Mouse (Mus musculus): Measurements from ENCODE around the gene Gls2. TPM values are rescaled to one million over a fixed set of nuclear protein-coding genes. Genes with fewer than 3 reads are reported as not detected.

Gene Gls2
- polyA plus RNA-seq, 1 experiment = 1.1 TPM

DNA sequence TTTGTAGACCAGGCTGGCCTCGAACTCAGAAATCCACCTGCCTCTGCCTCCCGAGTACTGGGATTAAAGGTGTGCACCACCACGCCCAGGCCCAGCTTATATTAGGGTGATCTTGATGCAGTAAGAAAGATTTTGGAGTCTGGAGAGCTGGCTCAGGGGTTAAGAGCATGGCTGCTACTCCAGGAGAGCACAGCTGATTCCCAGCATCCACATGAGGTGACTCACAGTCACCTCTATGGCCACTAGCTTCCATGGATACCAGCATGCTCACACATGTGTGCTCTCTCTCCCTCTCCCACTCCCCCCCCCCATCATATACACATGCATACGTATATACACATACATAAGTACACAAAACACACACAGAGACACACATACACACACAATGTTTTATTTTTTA is 16.9 kb upstream of the Gls2 start:
- H3K36me3 ChIP-seq (ENCODE audit: control insufficient read depth, insufficient read depth) = no peaks in the 10 kb centered on the region
- no peak overlapping the region for H3ac ChIP-seq (ENCODE audit: control insufficient read depth, insufficient read length)
- peak overlapping the region; percentile 60 for H3K4me2 ChIP-seq (ENCODE audit: low read depth)
- H3K4me3 ChIP-seq = peak overlapping the region; percentile 46
- H3K27me3 ChIP-seq (ENCODE audit: control insufficient read depth, insufficient read depth, insufficient read length) = no peaks in the 10 kb centered on the region
- no peak for TF ChIP-seq TCF12 (IDR thresholded peaks at IDR 0.05; ENCODE audit: insufficient read depth, poor library complexity, severe bottlenecking)
- TF ChIP-seq REST (IDR thresholded peaks at IDR 0.05; ENCODE audit: insufficient read depth, insufficient read length) = no peak
- no peak for TF ChIP-seq SRF (IDR thresholded peaks at IDR 0.05; ENCODE audit: control insufficient read depth, insufficient read length, low read depth)
- TF ChIP-seq CEBPB (IDR thresholded peaks at IDR 0.05; ENCODE audit: insufficient read depth, poor library complexity, severe bottlenecking) = no peak
- no peak for TF ChIP-seq MAX (IDR thresholded peaks at IDR 0.05; ENCODE audit: low read depth)
- no peak for TF ChIP-seq MYOG (IDR thresholded peaks at IDR 0.05; ENCODE audit: control insufficient read depth in 1 of 3, insufficient read depth in 1 of 3, insufficient read length in 2 of 3, low read depth in 2 of 3)
- no peak for TF ChIP-seq TCF3 (IDR thresholded peaks at IDR 0.05; ENCODE audit: insufficient read length, low read depth)
- TF ChIP-seq MYOD1 (IDR thresholded peaks at IDR 0.05; ENCODE audit: control insufficient read depth in 1 of 3, insufficient read length in 2 of 3, low read depth in 2 of 3) = no peak
- TF ChIP-seq USF1 (IDR thresholded peaks at IDR 0.05; ENCODE audit: low read depth) = no peak
- TF ChIP-seq POLR2A (IDR thresholded peaks at IDR 0.05; ENCODE audit: insufficient read length, low read depth) = no peak
- TF ChIP-seq POLR2AphosphoS2 (IDR thresholded peaks at IDR 0.05; ENCODE audit: insufficient read length, low read depth) = no peak
- no peak for TF ChIP-seq E2F4 (IDR thresholded peaks at IDR 0.05; ENCODE audit: insufficient read depth)
- peaks cover 35% of the 10 kb centered on the region for H3K79me2 ChIP-seq (ENCODE audit: control insufficient read depth, insufficient read depth)

DNA sequence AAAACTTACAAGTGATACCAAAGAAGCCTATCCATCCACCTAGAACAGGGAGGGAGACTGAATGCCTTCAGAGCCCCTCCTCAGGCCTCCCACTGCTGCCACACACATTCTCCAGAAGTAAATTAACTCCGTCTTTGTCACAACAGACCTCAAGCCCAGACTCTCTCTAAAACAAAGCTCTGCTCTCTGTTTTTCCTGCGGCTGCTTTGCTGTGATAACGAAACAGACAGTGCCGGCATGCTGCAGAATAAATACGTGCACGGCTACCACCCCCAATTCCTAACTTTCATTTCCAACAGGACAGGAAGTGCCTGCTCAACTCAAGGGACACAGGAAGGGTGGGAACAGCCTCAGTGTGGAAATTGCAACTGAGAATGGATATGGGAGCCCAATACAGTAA is 14.3 kb upstream of the Gls2 start, which contains the start of gene Rbms2:
Rbms2 (minus strand) TSS at position 309 of the 400 bp plus-strand sequence.
- no peak within 1 kb of the TSS for H3ac ChIP-seq (ENCODE audit: control insufficient read depth, insufficient read length)
- H3K4me3 ChIP-seq = peak within 1 kb of the TSS; percentile 7
- no peaks in the 10 kb centered on the region for H3K27me3 ChIP-seq (ENCODE audit: control insufficient read depth, insufficient read depth, insufficient read length)
- no peak for TF ChIP-seq USF1 (IDR thresholded peaks at IDR 0.05; ENCODE audit: low read depth)
- no peak for TF ChIP-seq MYOD1 (IDR thresholded peaks at IDR 0.05; ENCODE audit: control insufficient read depth in 1 of 3, insufficient read length in 2 of 3, low read depth in 2 of 3)
- TF ChIP-seq SRF (IDR thresholded peaks at IDR 0.05; ENCODE audit: control insufficient read depth, insufficient read length, low read depth) = no peak
- no peak for TF ChIP-seq TCF3 (IDR thresholded peaks at IDR 0.05; ENCODE audit: insufficient read length, low read depth)
- TF ChIP-seq CEBPB (IDR thresholded peaks at IDR 0.05; ENCODE audit: insufficient read depth, poor library complexity, severe bottlenecking) = no peak
- TF ChIP-seq TCF12 (IDR thresholded peaks at IDR 0.05; ENCODE audit: insufficient read depth, poor library complexity, severe bottlenecking) = no peak
- no peak for TF ChIP-seq E2F4 (IDR thresholded peaks at IDR 0.05; ENCODE audit: insufficient read depth)
- TF ChIP-seq MYOG (IDR thresholded peaks at IDR 0.05; ENCODE audit: control insufficient read depth in 1 of 3, insufficient read depth in 1 of 3, insufficient read length in 2 of 3, low read depth in 2 of 3) = no peak
- no peak for TF ChIP-seq POLR2AphosphoS2 (IDR thresholded peaks at IDR 0.05; ENCODE audit: insufficient read length, low read depth)
- TF ChIP-seq POLR2A (IDR thresholded peaks at IDR 0.05; ENCODE audit: insufficient read length, low read depth) = no peak
- TF ChIP-seq REST (IDR thresholded peaks at IDR 0.05; ENCODE audit: insufficient read depth, insufficient read length) = no peak
- no peak for TF ChIP-seq MAX (IDR thresholded peaks at IDR 0.05; ENCODE audit: low read depth)
- H3K36me3 ChIP-seq (ENCODE audit: control insufficient read depth, insufficient read depth) = no peaks in the 10 kb centered on the region
- H3K4me2 ChIP-seq (ENCODE audit: low read depth) = peak within 1 kb of the TSS; percentile 59
- peaks cover 9% of the 10 kb centered on the region for H3K79me2 ChIP-seq (ENCODE audit: control insufficient read depth, insufficient read depth)

DNA sequence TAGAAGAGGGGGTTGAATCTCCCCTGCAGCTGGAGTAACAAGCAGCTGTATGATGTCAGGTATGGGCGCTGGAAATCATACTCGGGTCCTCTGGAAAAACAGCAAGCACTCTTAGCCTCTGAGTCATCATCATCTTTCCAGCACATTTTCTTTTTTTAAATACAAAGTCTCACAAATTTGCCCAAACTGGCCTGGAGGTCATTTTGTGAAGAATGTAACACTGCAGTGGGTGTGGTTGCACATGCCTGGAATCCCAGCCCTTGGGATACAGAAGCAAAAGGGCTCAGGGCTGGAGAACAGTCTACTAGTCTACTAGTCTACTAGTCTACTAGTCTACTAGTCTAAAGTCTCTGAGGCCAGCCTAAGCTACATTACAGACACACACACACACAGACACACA is 10.0 kb upstream of the Gls2 start:
- no peak overlapping the region for H3K4me2 ChIP-seq (ENCODE audit: low read depth)
- H3ac ChIP-seq (ENCODE audit: control insufficient read depth, insufficient read length) = no peak overlapping the region
- H3K79me2 ChIP-seq (ENCODE audit: control insufficient read depth, insufficient read depth) = no peaks in the 10 kb centered on the region
- no peak for TF ChIP-seq TCF3 (IDR thresholded peaks at IDR 0.05; ENCODE audit: insufficient read length, low read depth)
- no peak for TF ChIP-seq E2F4 (IDR thresholded peaks at IDR 0.05; ENCODE audit: insufficient read depth)
- TF ChIP-seq MYOG (IDR thresholded peaks at IDR 0.05; ENCODE audit: control insufficient read depth in 1 of 3, insufficient read depth in 1 of 3, insufficient read length in 2 of 3, low read depth in 2 of 3) = no peak
- TF ChIP-seq POLR2AphosphoS2 (IDR thresholded peaks at IDR 0.05; ENCODE audit: insufficient read length, low read depth) = no peak
- TF ChIP-seq SRF (IDR thresholded peaks at IDR 0.05; ENCODE audit: control insufficient read depth, insufficient read length, low read depth) = no peak
- TF ChIP-seq MYOD1 (IDR thresholded peaks at IDR 0.05; ENCODE audit: control insufficient read depth in 1 of 3, insufficient read length in 2 of 3, low read depth in 2 of 3) = no peak
- TF ChIP-seq POLR2A (IDR thresholded peaks at IDR 0.05; ENCODE audit: insufficient read length, low read depth) = no peak
- TF ChIP-seq TCF12 (IDR thresholded peaks at IDR 0.05; ENCODE audit: insufficient read depth, poor library complexity, severe bottlenecking) = no peak
- TF ChIP-seq CEBPB (IDR thresholded peaks at IDR 0.05; ENCODE audit: insufficient read depth, poor library complexity, severe bottlenecking) = no peak
- TF ChIP-seq USF1 (IDR thresholded peaks at IDR 0.05; ENCODE audit: low read depth) = no peak
- no peak for TF ChIP-seq REST (IDR thresholded peaks at IDR 0.05; ENCODE audit: insufficient read depth, insufficient read length)
- no peak for TF ChIP-seq MAX (IDR thresholded peaks at IDR 0.05; ENCODE audit: low read depth)
- H3K27me3 ChIP-seq (ENCODE audit: control insufficient read depth, insufficient read depth, insufficient read length) = no peaks in the 10 kb centered on the region
- H3K36me3 ChIP-seq (ENCODE audit: control insufficient read depth, insufficient read depth) = no peaks in the 10 kb centered on the region
- no peak overlapping the region for H3K4me3 ChIP-seq

GRCm38 (mm10) chr10:128185277-128185940 is 8.8 kb upstream of the Gls2 start:
- H3K4me3 ChIP-seq = no peak overlapping the region
- H3K4me2 ChIP-seq (ENCODE audit: low read depth) = no peak overlapping the region
- H3ac ChIP-seq (ENCODE audit: control insufficient read depth, insufficient read length) = no peak overlapping the region
- no peaks in the 10 kb centered on the region for H3K27me3 ChIP-seq (ENCODE audit: control insufficient read depth, insufficient read depth, insufficient read length)
- no peaks in the 10 kb centered on the region for H3K36me3 ChIP-seq (ENCODE audit: control insufficient read depth, insufficient read depth)
- no peaks in the 10 kb centered on the region for H3K79me2 ChIP-seq (ENCODE audit: control insufficient read depth, insufficient read depth)
- TF ChIP-seq CEBPB (IDR thresholded peaks at IDR 0.05; ENCODE audit: insufficient read depth, poor library complexity, severe bottlenecking) (no peak), E2F4 (IDR thresholded peaks at IDR 0.05; ENCODE audit: insufficient read depth) (no peak), SRF (IDR thresholded peaks at IDR 0.05; ENCODE audit: control insufficient read depth, insufficient read length, low read depth) (no peak), REST (IDR thresholded peaks at IDR 0.05; ENCODE audit: insufficient read depth, insufficient read length) (no peak), POLR2AphosphoS2 (IDR thresholded peaks at IDR 0.05; ENCODE audit: insufficient read length, low read depth) (no peak), USF1 (IDR thresholded peaks at IDR 0.05; ENCODE audit: low read depth) (no peak)
